Mouse (Mus musculus) liver, adult 2 months (tissue): ENCODE results near the gene Myzap.

ENCODE experiments used
- CTCF ChIP-seq: fragments of 200-500 bp; IDR thresholded peaks from 2 replicates; pipeline ENCODE4 v1.5.1; 2011; ENCODE audit warnings: low read depth, low read length, control low read depth
- POLR2A ChIP-seq: fragments of 200-500 bp; IDR thresholded peaks from 2 replicates; pipeline ENCODE4 v1.6.1; 2011; ENCODE audit warnings: low read length, control low read depth; ENCODE audit not compliant: insufficient read depth; ENCODE audit errors: extremely low read depth

GRCm38 (mm10) chr9:71591938-71592548, at the start of gene Myzap:
- TF ChIP-seq CTCF (no peak), POLR2A (no peak)
